Mouse (Mus musculus): ENCODE measurements around the gene 1700015G11Rik. TPM values are rescaled to one million over a fixed set of nuclear protein-coding genes. Genes with fewer than 3 reads are reported as not detected.
A peak's percentile ranks its signal among the peaks of the same experiment; 100 is the strongest.

1700015G11Rik gene
- total RNA-seq, 2 experiments from 2014 or later = not detected

DNA sequence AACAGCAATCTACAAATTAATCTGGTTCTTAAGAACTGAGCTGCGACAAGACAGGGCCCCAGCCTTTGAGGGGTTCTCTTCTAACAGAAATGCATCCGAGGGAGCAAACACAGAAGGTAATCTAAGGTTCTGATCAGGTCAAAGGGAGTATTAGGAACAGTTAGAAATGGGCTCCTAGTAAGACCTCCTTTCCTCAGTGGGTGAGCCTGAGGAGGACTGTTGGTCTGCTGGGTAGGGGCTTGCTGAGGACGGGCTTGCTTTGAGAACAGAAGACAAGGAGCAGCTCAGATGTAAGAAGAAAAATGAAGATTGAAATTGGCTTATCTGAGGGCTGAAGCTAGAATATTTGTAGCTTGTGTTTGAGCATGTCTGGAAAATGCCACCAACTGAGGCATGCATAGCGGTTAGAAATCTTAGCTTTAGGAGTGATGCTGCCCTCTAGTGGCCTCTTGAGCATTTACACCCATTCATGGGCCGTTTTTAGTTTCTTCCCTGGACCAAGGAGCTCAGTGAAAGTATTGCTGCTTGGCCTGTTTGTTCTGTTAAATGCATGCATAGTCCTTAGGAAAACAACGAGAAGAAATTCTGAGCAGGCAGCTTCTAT is 43.2 kb downstream of the 1700015G11Rik start:
- DNase-seq = peak; percentile 30
- intact Hi-C loops (cut with DNase I) = loop anchor here (5.0 to 10.0 kb wide), 2 partner anchors 95 to 468 kb away; no protein-coding TSS in a partner anchor

GRCm38 (mm10) chr7:51969379-51969778 is 46.1 kb downstream of the 1700015G11Rik start:
- intact Hi-C loops (cut with DNase I) = no loop called here
- no peak for DNase-seq

GRCm38 (mm10) chr7:51967581-51967980 is 47.9 kb downstream of the 1700015G11Rik start:
- no peak for DNase-seq
- intact Hi-C loops (cut with DNase I) = no loop called here

DNA sequence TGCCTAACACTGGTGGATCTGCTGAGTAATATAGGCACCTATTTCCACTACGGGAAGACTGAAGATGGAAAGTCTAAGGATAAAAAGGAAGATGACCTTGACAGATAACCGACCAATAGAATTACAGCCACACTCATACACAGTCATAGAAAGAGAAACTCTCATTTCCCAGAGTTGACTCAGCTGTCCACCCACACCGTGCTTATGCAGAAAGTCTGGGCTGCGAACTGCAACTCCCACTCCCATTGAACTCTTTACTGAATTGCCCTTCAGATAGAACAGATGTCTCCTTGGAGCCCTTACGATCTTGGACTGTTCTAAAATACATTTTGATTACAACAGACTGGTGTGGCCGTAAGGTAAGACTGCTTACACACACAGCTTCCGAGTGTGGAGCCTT is 50.8 kb downstream of the 1700015G11Rik start:
- intact Hi-C loops (cut with DNase I) = no loop called here
- no peak for DNase-seq

DNA sequence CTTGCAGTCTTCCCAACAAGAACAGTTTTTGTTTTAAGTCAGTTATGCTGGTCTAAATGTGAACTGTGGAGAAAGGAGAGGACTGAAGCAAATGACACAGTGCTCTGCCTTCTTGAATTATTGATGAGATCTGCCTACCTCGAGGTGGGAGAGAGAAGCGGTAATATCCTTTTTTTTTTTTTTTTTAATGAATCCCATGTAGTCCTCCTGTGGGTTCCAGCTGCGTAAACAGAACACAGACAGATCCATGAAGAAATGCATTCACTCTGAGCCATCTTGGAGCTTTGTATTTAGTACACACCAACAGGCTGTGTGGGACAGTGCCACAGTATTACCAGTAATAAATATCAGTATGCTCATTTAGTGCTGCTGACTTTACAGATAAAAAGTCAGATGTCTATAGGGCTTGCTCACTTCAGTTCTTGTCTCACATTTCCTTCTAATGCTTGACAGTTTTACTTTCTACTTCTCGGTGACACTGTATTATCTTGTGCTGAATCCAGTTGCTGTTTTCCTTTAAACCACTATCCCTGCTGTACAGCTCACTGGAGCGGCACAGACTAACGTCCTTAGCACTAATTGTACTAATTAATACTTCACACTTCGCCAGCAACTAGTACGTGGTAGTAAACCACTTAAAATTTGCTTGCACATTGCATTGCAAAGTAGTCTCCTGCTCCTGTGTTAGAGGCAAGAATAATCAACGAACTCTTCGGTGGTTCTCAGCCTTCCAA is 53.1 kb downstream of the 1700015G11Rik start:
- intact Hi-C loops (cut with DNase I) = no loop called here
- DNase-seq = no peak

Other genes with a start within 250 kb of the 1700015G11Rik start
- 10 to 100 TPM; 10.5 to 13.5 TPM for gene Gas2, start 153.7 kb downstream of the 1700015G11Rik start, total RNA-seq (2021)
- 1 to 10 TPM; 6.6 to 7.1 TPM for gene Fancf, start 153.5 kb downstream of the 1700015G11Rik start, total RNA-seq (2021)
- 10 to 100 TPM; 17.4 to 21.8 TPM for gene Svip, start 9.7 kb downstream of the 1700015G11Rik start, total RNA-seq (2021)